Mouse (Mus musculus) forebrain, embryonic 14.5 days (tissue): ENCODE measurements around the gene Asb6. TPM values are rescaled to one million over a fixed set of nuclear protein-coding genes. Genes with fewer than 3 reads are reported as not detected.

ENCODE experiments used
- ATAC-seq: fragments of 200-750 bp; cut with Nextera tagmentation; 2 replicates; pipeline ENCODE4 v1.8.0; 2017; ENCODE audit warnings: mild to moderate bottlenecking, moderate library complexity
- DNase-seq: peaks from one replicate; pipeline ENCODE4 v3.0.0-alpha.2; 2015; ENCODE audit warnings: low spot score
- H3K27ac ChIP-seq: fragments of 300-500 bp; sonication (generic); 2 replicates; pipeline ENCODE4 v1.5.1; 2014; ENCODE audit warnings: low read depth, mild to moderate bottlenecking, control low read depth, low read length, moderate library complexity
- H3K27me3 ChIP-seq: fragments of 300-500 bp; sonication (generic); replicated peaks from 2 replicates; pipeline ENCODE4 v1.6.1; 2014; ENCODE audit warnings: low read length, control low read depth, mixed read lengths; ENCODE audit not compliant: control insufficient read depth, insufficient read depth
- H3K36me3 ChIP-seq: fragments of 300-500 bp; sonication (generic); 2 replicates; pipeline ENCODE4 v1.6.1; 2014; ENCODE audit warnings: low read length, control low read depth; ENCODE audit not compliant: control insufficient read depth, insufficient read depth
- H3K4me1 ChIP-seq: fragments of 300-500 bp; sonication (generic); 2 replicates; pipeline ENCODE4 v1.6.1; 2014; ENCODE audit warnings: antibody characterized with exemption, low read length, control low read depth; ENCODE audit not compliant: control insufficient read depth, insufficient read depth
- H3K4me2 ChIP-seq: fragments of 300-500 bp; sonication (generic); 2 replicates; pipeline ENCODE4 v1.6.1; 2014; ENCODE audit warnings: mild to moderate bottlenecking, control low read depth, low read length
- H3K4me3 ChIP-seq: fragments of 300-500 bp; sonication (generic); 2 replicates; pipeline ENCODE4 v1.5.1; 2014; ENCODE audit warnings: low read depth, low read length, control low read depth
- H3K9ac ChIP-seq: fragments of 300-500 bp; sonication (generic); 2 replicates; pipeline ENCODE4 v1.6.1; 2014; ENCODE audit warnings: mild to moderate bottlenecking, low read length, control low read depth, moderate library complexity
- H3K9me3 ChIP-seq: fragments of 300-500 bp; sonication (generic); replicated peaks from 2 replicates; pipeline ENCODE4 v1.6.1; 2016; ENCODE audit warnings: low read length, control low read depth, mixed read lengths; ENCODE audit not compliant: control insufficient read depth
- WGBS: fragments of 180-500 bp; shearing (Covaris S2); extraction: QIAGEN DNeasy Blood & Tissue Kit; methylation state at CpG from one replicate; pipeline ENCODE4 v1.1.7; 2014; 5-methylcytosine and 5-hydroxymethylcytosine counted together
- polyA plus RNA-seq: library from polyadenylated mRNA; unstranded; fragments of >200 nt; fragmentation: Nextera tagmentation; extraction: Ambion mirVana; gene quantifications from 2 replicates; pipeline ENCODE4 v1.2.1, GENCODE M21; 2014

Asb6 gene
- polyA plus RNA-seq, 1 experiment from 2014 or later = 35.9 TPM

GRCm38 (mm10) chr2:30845152-30846070, 15.3 kb upstream of the Asb6 start:
- ATAC-seq = no peak
- H3K4me3 ChIP-seq = peak overlapping the region; percentile 42
- DNase-seq = no peak

GRCm38 (mm10) chr2:30842615-30843014, 12.5 kb upstream of the Asb6 start:
- 53% methylated on average over 10 of the region's 10 CpGs for whole genome bisulfite sequencing
- no peaks in the 10 kb centered on the region for H3K4me1 ChIP-seq
- no peak overlapping the region for H3K27ac ChIP-seq
- H3K4me2 ChIP-seq = no peak overlapping the region
- no peak for DNase-seq
- H3K4me3 ChIP-seq = no peak overlapping the region
- no peak overlapping the region for H3K9ac ChIP-seq
- H3K36me3 ChIP-seq = no peaks in the 10 kb centered on the region
- ATAC-seq = no peak
- H3K9me3 ChIP-seq = no peaks in the 10 kb centered on the region
- peaks cover 5% of the 10 kb centered on the region for H3K27me3 ChIP-seq

More at GRCm38 (mm10) chr2:30845152-30846070, 15.3 kb upstream of the Asb6 start:
- Histone ChIP-seq H3K27me3 (peaks cover 5% of the 10 kb centered on the region), H3K4me2 (peak overlapping the region; percentile 81), H3K9me3 (no peaks in the 10 kb centered on the region), H3K4me1 (no peaks in the 10 kb centered on the region), H3K9ac (peak overlapping the region; percentile 65), H3K27ac (no peak overlapping the region), H3K36me3 (no peaks in the 10 kb centered on the region)
- WGBS = under 1% methylated on average over 60 of the region's 80 CpGs

DNA sequence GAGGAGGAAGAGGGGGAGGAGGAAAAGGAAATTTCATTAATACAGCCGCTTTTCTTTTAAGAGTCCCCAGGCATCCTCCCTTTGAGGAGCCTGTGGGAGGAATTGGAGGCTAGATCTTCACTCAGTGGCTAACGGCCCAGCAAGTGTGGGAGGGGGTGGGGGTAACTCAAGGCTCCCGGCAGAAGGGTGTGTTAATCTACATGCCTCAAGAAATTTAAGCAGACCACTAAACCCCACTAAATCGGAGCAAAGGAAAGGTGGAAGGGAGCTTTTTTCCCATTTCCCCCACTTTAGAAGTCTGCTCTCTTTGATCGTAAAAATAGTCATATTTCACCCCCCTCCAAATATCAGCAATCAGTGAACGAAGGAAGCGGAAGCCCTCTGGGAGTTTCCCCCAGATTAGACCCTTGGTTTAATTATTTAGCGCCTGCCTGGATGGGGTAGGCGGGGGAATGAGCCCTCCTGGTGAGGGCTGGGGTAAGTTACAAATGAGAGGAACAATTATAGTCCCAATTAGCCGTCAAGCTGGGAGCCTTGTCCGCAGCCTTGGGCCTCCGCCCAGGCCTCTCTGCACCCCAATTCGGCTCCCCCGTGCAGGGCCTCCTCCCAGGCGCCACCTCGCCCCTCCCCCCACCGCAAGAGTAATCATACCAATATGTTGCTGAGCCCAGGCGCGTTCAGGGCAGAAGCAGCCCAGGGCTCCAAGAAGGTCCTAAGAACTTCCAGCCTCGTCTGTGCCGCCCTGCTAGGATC, 6.3 kb upstream of the Asb6 start:
- Histone ChIP-seq H3K36me3 (no peaks in the 10 kb centered on the region), H3K9ac (no peak overlapping the region; the same call in 1 of the 2 replicates), H3K27me3 (no peaks in the 10 kb centered on the region), H3K9me3 (no peaks in the 10 kb centered on the region), H3K27ac (peak overlapping the region; percentile 44; the same call in 1 of the 2 replicates), H3K4me2 (peak overlapping the region; percentile 18), H3K4me1 (peaks cover 10% of the 10 kb centered on the region), H3K4me3 (no peak overlapping the region)
- DNase-seq (peak; percentile 78), ATAC-seq (peak; percentile 74)
- WGBS = 3% methylated on average over 21 of the region's 21 CpGs

DNA sequence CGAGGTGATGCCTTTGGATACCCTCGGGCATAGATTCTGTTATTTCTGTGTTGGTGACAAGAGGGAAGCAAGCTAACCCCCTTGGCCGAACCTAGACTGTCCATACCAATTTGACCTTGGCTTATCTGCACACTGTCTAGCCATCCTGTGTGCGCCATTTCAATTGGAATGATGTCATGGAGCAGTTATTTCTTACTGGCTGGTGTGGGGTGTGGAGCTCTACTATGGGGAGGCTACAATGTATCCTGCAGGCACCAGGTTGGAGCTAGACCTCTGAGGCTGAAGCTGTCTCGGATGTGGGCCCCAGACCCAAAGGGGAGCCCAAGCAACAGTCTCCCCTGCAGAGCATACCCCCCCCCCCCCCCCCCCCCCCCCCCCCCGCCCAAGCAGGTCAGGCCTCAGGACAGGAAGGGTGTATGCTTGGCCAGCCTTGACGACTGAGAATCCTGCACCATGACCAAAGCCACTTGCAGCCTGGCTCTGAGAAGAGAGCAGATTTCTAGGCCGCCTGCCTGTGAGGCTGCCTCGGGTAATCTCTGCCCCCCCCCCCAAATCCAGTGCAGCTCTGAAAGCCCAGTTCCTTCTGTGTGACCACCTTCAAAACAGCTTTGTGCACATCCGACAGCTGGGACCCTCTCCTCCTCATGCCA, 4.4 kb upstream of the Asb6 start, which contains the start of gene Prrx2:
Gene Prrx2 (plus strand): TSS at position 600 of the 650 bp plus-strand sequence.
- H3K9me3 ChIP-seq = no peaks in the 10 kb centered on the region
- H3K36me3 ChIP-seq = no peaks in the 10 kb centered on the region
- no peak within 1 kb of the TSS for H3K9ac ChIP-seq
- no peak for ATAC-seq
- 71% methylated on average over 8 of the region's 10 CpGs for WGBS
- H3K4me1 ChIP-seq = peaks cover 10% of the 10 kb centered on the region
- no peak within 1 kb of the TSS for H3K27ac ChIP-seq
- H3K4me3 ChIP-seq = no peak within 1 kb of the TSS
- no peak within 1 kb of the TSS for H3K4me2 ChIP-seq
- DNase-seq = no peak
- no peaks in the 10 kb centered on the region for H3K27me3 ChIP-seq

DNA sequence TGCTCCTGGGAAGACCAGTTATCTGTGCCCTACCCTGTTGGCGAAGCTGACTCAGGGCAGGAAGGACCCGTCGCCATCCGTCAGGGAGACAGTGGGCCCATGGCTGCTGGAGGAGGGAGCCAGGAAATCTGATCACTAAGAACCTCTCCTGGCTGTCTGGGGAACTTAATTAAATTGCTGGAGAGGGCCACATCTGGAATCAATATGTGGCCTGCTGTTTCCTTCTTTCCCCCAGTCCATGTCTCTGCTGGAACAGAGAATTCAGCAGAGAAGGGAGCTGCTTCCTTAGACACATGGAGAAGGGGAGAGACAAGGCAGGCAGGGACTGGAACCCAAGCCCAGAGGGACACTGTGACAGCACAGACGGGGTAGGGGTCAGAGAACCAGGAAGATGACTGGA, 3.5 kb upstream of the Asb6 start:
- no peak overlapping the region for H3K9ac ChIP-seq
- H3K27ac ChIP-seq = no peak overlapping the region
- WGBS = 77% methylated on average over 5 of the region's 5 CpGs

DNA sequence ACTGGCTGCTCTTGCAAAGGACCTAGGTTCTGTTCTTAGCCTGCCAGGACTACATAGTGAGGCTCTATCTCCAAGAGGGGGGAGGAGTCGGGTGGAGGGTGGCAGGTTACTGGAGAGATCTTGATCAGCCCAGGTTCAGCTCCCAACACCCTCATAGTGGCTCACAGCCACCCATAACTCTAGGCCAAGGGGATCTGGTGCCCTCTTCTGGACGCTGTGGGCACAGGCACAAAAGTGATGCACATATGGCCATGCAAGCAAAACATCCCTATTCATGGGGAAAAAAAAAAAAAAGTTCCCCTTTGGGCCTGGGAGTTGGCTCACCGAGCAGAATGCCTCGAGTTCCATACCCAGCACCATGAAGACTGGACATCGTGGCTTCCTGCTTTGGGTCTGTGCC, 818 bp downstream of the Asb6 start:
- 39% methylated on average over 5 of the region's 5 CpGs for WGBS
- H3K27ac ChIP-seq = no peak overlapping the region
- peaks cover 7% of the 10 kb centered on the region for H3K4me1 ChIP-seq
- no peaks in the 10 kb centered on the region for H3K27me3 ChIP-seq
- peaks cover 23% of the 10 kb centered on the region for H3K36me3 ChIP-seq
- DNase-seq (peak; percentile 24), ATAC-seq (no peak)
- H3K9ac ChIP-seq = no peak overlapping the region
- no peaks in the 10 kb centered on the region for H3K9me3 ChIP-seq
- no peak overlapping the region for H3K4me3 ChIP-seq
- no peak overlapping the region for H3K4me2 ChIP-seq

More for the DNA sequence above, 3.5 kb upstream of the Asb6 start:
- no peaks in the 10 kb centered on the region for H3K27me3 ChIP-seq
- ATAC-seq (no peak), DNase-seq (no peak)
- H3K9me3 ChIP-seq = no peaks in the 10 kb centered on the region
- peaks cover 10% of the 10 kb centered on the region for H3K4me1 ChIP-seq
- H3K36me3 ChIP-seq = no peaks in the 10 kb centered on the region
- H3K4me2 ChIP-seq = no peak overlapping the region
- H3K4me3 ChIP-seq = no peak overlapping the region

DNA sequence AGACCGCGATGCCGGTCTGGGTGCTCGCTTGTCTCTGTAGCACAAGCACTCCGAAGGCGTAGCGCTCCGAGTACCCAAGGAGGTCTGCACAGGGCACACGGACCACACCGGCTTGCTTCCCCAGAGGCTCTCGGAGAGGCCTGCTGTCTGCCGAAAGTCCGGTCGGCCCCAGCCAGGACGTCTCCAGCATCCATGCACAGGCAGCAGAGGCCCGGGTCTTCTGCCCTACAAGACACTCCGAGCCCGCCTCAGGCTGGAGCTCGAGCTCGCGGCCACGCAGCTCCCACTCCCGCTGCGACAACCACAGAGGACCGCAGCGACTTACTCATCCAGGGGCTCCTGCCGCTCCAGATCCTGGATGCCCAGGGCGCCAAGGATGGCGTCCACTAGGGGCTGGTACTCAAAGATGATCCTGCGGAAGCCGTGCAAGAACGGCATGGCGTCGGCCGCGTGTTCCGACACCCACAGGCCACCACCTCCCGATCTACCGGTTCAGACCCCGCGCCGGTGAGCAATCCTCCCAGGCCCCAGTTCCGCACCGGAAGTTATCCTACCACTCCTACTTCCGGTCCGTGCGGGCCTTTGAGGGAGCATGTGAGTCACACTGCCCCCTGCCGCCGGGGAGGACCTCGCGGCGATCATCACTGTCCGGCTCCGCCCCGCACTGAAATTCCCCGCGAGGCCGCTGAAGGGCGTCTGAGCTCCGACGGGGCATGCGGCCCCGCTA, 2.2 kb downstream of the Asb6 start:
- Histone ChIP-seq H3K36me3 (peaks cover 37% of the 10 kb centered on the region), H3K4me3 (peak overlapping the region; percentile 84), H3K27ac (0 out of 2 replicates have a peak overlapping the region, but pooled peaks have one; percentile 29), H3K9me3 (no peaks in the 10 kb centered on the region), H3K9ac (peak overlapping the region; percentile 85), H3K27me3 (no peaks in the 10 kb centered on the region), H3K4me1 (peaks cover 7% of the 10 kb centered on the region), H3K4me2 (peak overlapping the region; percentile 75)
- ATAC-seq (peak; percentile 91), DNase-seq (peak; percentile 95)
- under 1% methylated on average over 63 of the region's 63 CpGs for WGBS
